Mouse (Mus musculus) ES-E14 (cell line): Measurements from ENCODE around the gene Gar1.

ENCODE experiments used
- CHD2 ChIP-seq: IDR thresholded peaks from 2 replicates; pipeline ENCODE4 v1.6.1; 2014; ENCODE audit warnings: mild to moderate bottlenecking, low read depth, low read length, inconsistent platforms
- HCFC1 ChIP-seq: IDR thresholded peaks from 2 replicates; pipeline ENCODE4 v1.6.1; 2012; ENCODE audit warnings: low read length, inconsistent platforms, borderline replicate concordance; ENCODE audit not compliant: insufficient read depth
- MAFK ChIP-seq: IDR thresholded peaks from 2 replicates; pipeline ENCODE4 v1.6.1; 2014; ENCODE audit warnings: mild to moderate bottlenecking, low read depth, low read length, inconsistent platforms; ENCODE audit not compliant: insufficient read depth
- ZC3H11A ChIP-seq: IDR thresholded peaks from 2 replicates; pipeline ENCODE4 v1.6.1; 2012; ENCODE audit warnings: low read depth, mild to moderate bottlenecking, inconsistent platforms, low read length, borderline replicate concordance
- ZNF384 ChIP-seq: IDR thresholded peaks from 2 replicates; pipeline ENCODE4 v1.6.1; 2012; ENCODE audit warnings: low read depth, low read length, inconsistent platforms

DNA sequence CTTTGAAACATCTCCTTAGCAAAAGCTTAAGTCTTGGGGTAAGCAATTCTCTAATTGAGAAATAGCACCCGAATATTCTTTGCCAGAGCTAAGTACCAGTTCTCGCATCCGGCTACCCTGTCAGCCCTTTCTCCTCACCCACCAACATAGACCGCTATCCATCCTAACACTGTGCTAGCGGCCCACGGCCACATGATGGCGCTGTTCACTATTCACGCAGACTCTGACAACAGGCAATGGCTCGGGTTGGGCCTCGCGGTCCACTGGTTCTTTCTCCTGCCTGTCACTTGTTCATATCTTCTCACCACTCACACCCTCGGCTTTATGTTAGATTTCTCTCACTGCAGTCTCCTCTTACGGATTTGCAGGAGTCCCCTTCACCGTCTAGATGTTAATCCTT lies 32.5 kb upstream of the Gar1 start:
- TF ChIP-seq ZC3H11A (peak; percentile 57; the same call in 1 of the 2 replicates), ZNF384 (no peak), HCFC1 (no peak), MAFK (no peak), CHD2 (no peak)
